Mouse (Mus musculus) bone marrow macrophage, adult 2 months (primary cell): ENCODE data around the gene Tmub1. TPM values are rescaled to one million over a fixed set of nuclear protein-coding genes. Genes with fewer than 3 reads are reported as not detected.

ENCODE experiments used
- H3K27ac ChIP-seq: 2 replicates; pipeline ENCODE4 v1.5.1; 2012; ENCODE audit warnings: low read depth, low read length; ENCODE audit not compliant: insufficient read depth
- H3K4me1 ChIP-seq: 2 replicates; pipeline ENCODE4 v1.6.1; 2012; ENCODE audit warnings: low read length; ENCODE audit not compliant: control insufficient read depth, insufficient read depth
- H3K4me3 ChIP-seq: 2 replicates; pipeline ENCODE4 v1.5.1; 2012; ENCODE audit warnings: mild to moderate bottlenecking, low read length, moderate library complexity; ENCODE audit not compliant: insufficient read depth
- CTCF ChIP-seq: IDR thresholded peaks from 2 replicates; pipeline ENCODE4 v1.5.1; 2012; ENCODE audit warnings: low read depth, mild to moderate bottlenecking, low read length, moderate library complexity
- POLR2A ChIP-seq: IDR thresholded peaks from 2 replicates; pipeline ENCODE4 v1.6.1; 2012; ENCODE audit warnings: mild to moderate bottlenecking, low read depth, low read length, borderline replicate concordance
- polyA plus RNA-seq: library from polyadenylated mRNA; stranded (reverse); fragments of >200 nt; gene quantifications from 2 replicates; pipeline ENCODE4 v1.2.4, GENCODE M21; 2012; ENCODE audit not compliant: missing spikeins, insufficient read depth, insufficient read length

Tmub1 gene
- polyA plus RNA-seq, 1 experiment: 7.9 TPM

- H3K4me3 ChIP-seq: no peak within 1 kb of the TSS
- H3K4me1 ChIP-seq: peaks cover 5% of the 10 kb centered on the region; the same call in 1 of the 2 replicates
- TF ChIP-seq CTCF: no peak
- TF ChIP-seq POLR2A: no peak
- no peak within 1 kb of the TSS for H3K27ac ChIP-seq
Observed at GRCm38 (mm10) chr5:24413042-24413693, 34.5 kb downstream of the Tmub1 start, which contains the start of gene Asic3. Gene Asic3 (plus strand): TSS chr5:24413392.

GRCm38 (mm10) chr5:24412063-24412462 lies 35.6 kb downstream of the Tmub1 start:
- TF ChIP-seq CTCF (no peak), POLR2A (no peak)
- Histone ChIP-seq H3K4me3 (no peak overlapping the region), H3K27ac (no peak overlapping the region), H3K4me1 (peaks cover 5% of the 10 kb centered on the region; the same call in 1 of the 2 replicates)

- TF ChIP-seq POLR2A (no peak), CTCF (no peak)
- Histone ChIP-seq H3K4me1 (peaks cover 10% of the 10 kb centered on the region; the same call in 1 of the 2 replicates), H3K27ac (no peak overlapping the region), H3K4me3 (no peak overlapping the region)
Observed at GRCm38 (mm10) chr5:24409466-24409865, 38.2 kb downstream of the Tmub1 start.

- H3K4me1 ChIP-seq: peaks cover 11% of the 10 kb centered on the region; the same call in 1 of the 2 replicates
- H3K4me3 ChIP-seq: no peak overlapping the region
- TF ChIP-seq POLR2A: no peak
- no peak for TF ChIP-seq CTCF
Observed at GRCm38 (mm10) chr5:24408651-24409050, 39.0 kb downstream of the Tmub1 start.

GRCm38 (mm10) chr5:24405389-24405876 lies 42.2 kb downstream of the Tmub1 start:
- TF ChIP-seq POLR2A (no peak), CTCF (no peak)
- no peak overlapping the region for H3K27ac ChIP-seq
- no peak overlapping the region for H3K4me3 ChIP-seq
- H3K4me1 ChIP-seq: peaks cover 11% of the 10 kb centered on the region; the same call in 1 of the 2 replicates

More at GRCm38 (mm10) chr5:24408651-24409050, 39.0 kb downstream of the Tmub1 start:
- no peak overlapping the region for H3K27ac ChIP-seq

GRCm38 (mm10) chr5:24404594-24405360 lies 42.9 kb downstream of the Tmub1 start:
- no peak for TF ChIP-seq POLR2A
- TF ChIP-seq CTCF: no peak
- Histone ChIP-seq H3K27ac (no peak overlapping the region), H3K4me1 (peaks cover 11% of the 10 kb centered on the region; the same call in 1 of the 2 replicates), H3K4me3 (no peak overlapping the region)

- TF ChIP-seq POLR2A: no peak
- no peak for TF ChIP-seq CTCF
- H3K27ac ChIP-seq: no peak overlapping the region
- peaks cover 11% of the 10 kb centered on the region; the same call in 1 of the 2 replicates for H3K4me1 ChIP-seq
- H3K4me3 ChIP-seq: no peak overlapping the region
Observed at GRCm38 (mm10) chr5:24401969-24402368, 45.7 kb downstream of the Tmub1 start.

GRCm38 (mm10) chr5:24400911-24401605 lies 46.6 kb downstream of the Tmub1 start:
- TF ChIP-seq CTCF (no peak), POLR2A (no peak)
- peaks cover 11% of the 10 kb centered on the region; the same call in 1 of the 2 replicates for H3K4me1 ChIP-seq
- no peak overlapping the region for H3K27ac ChIP-seq
- H3K4me3 ChIP-seq: no peak overlapping the region

- no peak overlapping the region for H3K27ac ChIP-seq
- H3K4me3 ChIP-seq: no peak overlapping the region
- no peak for TF ChIP-seq POLR2A
- no peak for TF ChIP-seq CTCF
- H3K4me1 ChIP-seq: peaks cover 9% of the 10 kb centered on the region; the same call in 1 of the 2 replicates
Observed at GRCm38 (mm10) chr5:24400362-24400761, 47.3 kb downstream of the Tmub1 start.
